Mouse (Mus musculus): ENCODE data around the gene Ptgfrn.

Gene Ptgfrn

DNA sequence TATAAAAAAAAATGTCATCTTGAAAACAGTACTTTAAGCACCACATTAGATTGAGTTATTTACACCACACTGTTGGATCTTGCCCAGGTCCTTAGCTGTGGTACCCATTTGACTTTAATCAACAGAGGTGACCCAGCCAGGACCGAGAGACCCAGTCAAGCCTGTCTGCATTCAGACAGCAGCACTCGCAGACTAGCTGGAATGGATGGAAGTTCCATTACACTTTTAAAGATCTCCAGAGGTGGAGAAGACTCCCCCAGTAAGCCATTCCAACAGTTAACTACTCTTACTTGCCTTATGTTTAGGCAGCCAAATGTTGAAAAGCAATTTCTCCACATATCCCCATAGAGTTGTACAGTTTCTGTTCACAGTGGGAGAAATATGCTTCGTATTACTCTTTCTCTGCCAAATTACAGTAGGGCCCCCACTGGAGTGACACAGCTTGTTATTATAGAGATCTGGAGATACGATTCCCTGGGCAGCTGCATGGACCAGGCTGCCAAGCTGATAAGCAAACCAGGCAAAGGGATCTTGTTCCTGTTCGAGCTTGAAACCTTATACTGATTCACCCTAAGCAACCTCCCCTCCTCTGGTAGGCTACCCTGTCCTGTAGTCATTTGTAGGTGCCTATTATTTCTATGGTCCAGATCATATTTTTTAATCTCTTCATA is 102.8 kb downstream of the Ptgfrn start:
- no peak for DNase-seq (ENCODE audit: extremely low spot score, low read depth, low spot score)

DNA sequence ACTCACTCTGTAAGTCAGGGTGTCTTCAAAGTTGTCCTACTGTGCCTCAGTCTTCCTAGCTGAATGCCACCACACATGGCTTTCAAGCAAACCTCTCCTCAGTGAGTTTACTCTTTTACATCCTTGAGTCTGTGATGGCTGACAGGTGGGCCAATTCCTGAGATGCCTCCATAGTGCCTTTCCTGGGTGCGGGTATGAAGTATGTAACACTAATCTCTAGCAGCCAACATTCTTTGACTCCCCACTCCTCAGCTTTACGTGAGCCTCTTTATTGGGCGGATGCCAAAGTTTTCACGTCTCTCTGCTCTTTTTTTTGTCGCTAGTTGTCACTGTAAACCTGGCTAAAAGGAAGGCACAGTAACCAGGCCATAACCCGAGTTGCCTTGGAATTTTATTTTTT is 104.7 kb downstream of the Ptgfrn start:
- no peak for DNase-seq (ENCODE audit: extremely low spot score, low read depth, low spot score)

DNA sequence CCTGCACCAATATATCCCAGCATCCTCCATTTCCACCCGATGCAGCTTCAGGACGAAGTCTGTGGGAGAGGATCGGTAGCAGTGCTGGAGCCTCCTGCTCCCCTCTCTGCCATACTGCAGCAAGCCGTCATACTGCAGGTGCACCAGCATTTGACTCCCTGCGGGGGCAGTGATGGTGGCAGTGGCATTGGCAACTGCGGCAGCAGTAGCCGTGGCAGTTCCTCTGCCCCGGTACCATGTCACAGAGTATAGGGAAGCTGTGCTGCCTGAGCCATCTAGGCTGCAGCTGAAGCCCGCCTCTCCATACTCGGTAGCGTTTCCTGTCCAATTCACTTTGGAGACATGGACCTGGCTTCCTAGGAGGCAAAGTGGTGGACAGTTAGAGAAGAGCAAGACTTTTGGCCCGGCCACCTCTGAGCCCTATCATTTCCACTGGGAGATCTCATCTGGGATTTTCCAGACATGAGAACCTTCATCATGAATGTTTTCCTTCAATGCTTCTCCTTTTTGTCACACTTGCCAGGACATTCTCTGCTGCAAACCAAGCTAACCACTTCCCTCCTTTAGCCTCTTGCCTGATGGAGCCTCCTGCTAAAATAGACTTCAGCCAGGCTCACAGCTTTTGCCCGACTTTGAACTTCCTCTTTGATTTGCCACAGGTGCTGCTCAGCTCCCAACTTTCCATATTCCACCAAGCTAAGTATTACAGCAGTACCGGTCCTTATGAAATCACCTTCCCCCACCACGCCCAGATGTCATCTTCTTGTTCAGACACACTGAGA is 106.3 kb downstream of the Ptgfrn start:
- DNase-seq (ENCODE audit: extremely low spot score, low read depth, low spot score) = no peak

DNA sequence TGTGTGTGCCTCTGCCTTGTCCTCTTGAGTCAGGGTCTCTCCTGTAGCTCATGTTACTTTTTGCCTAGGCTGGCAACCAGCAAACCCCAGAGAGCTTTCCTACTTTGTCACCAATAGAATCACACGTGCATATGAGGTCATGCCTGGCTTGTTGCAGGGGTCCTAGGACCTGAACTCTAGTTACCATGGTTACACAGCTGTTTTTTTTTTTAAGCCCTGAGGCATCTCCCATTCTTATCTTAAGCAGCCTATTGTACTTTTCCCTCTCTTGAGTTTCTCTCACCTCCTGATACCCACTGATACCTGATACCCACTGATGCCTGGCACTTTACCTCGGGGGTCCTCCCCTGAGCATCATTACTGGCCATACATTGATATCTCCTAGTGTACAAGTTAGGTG is 110.3 kb downstream of the Ptgfrn start:
- DNase-seq (ENCODE audit: extremely low spot score, low read depth, low spot score) = no peak

DNA sequence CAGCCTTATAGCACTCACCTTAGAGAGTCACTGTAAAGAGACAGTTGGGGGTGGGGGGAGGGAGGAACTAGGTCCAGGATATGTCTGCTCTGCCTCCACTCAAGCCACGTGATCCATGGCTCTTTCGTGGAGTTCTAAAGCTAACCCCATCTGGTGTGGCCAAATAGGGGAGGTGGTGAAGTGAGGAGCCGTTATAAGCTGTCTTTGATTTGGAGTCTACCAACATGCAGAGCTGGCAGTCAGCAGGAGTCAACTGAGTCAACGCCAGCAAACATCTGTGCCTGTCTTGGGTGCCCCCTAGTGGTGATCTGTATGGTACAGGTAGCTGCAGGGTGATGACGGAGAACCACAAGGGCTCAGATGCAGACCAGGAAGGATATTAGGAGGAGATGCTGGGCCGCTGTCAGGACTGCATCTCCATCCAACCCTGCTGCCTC is 111.2 kb downstream of the Ptgfrn start:
- DNase-seq (ENCODE audit: extremely low spot score, low read depth, low spot score) = peak; percentile 61

DNA sequence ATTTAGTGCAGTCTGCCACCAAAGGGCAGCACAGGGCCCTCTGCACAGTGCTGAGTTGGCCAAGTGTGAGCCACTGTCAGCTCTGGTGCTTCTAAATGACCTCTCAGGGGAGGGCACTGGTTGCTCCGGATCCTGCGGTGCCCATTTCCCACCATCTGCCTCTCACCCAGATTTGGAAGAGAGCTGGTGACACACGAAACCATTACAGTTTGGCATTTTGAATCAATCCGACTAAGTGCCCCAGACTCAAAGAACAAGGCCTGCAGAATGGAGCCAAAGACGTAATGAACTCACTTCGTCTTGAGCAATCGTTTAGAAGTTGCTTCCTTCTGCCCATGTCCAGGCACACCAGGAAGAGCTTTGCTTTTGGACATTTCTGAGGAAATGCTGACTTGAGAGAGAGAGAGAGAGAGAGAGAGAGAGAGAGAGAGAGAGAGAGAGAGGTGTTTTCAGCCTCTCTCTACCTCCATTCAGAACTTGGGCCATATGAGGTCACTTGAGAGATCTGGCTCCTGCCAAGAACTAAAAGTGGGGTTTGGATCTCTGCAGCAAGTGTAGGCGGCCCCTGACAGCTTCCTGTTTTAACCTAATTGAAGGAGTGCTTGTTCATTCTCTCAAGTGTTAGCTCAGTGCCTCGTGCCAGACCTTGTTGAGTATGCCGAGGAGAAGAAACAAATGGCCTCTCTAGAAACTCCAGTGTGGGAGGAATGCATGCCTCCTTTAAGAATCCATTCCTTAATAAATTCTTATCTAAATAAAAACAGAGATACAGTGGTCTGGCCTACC is 112.1 kb downstream of the Ptgfrn start:
- no peak for DNase-seq (ENCODE audit: extremely low spot score, low read depth, low spot score)

GRCm38 (mm10) chr3:100994252-100994651 is 115.8 kb downstream of the Ptgfrn start:
- no peak for DNase-seq (ENCODE audit: extremely low spot score, low read depth, low spot score)

- no peak for DNase-seq (ENCODE audit: extremely low spot score, low read depth, low spot score)
Measured at GRCm38 (mm10) chr3:100993718-100994117, 116.4 kb downstream of the Ptgfrn start.

GRCm38 (mm10) chr3:100993158-100993557 is 116.9 kb downstream of the Ptgfrn start:
- DNase-seq (ENCODE audit: extremely low spot score, low read depth, low spot score) = no peak
